Mouse (Mus musculus): Measurements from ENCODE around the gene Mkrn1.
A peak's percentile ranks its signal among the peaks of the same experiment; 100 is the strongest.

The Mkrn1 gene

GRCm38 (mm10) chr6:39379224-39379623, 41.0 kb downstream of the Mkrn1 start:
- peak; percentile 95 for DNase-seq (ENCODE audit: low read depth)

- DNase-seq (ENCODE audit: low read depth), result peak; percentile 68
Observed at GRCm38 (mm10) chr6:39378161-39378835, 42.0 kb downstream of the Mkrn1 start.

GRCm38 (mm10) chr6:39377311-39377827, 42.9 kb downstream of the Mkrn1 start, which contains the start of gene Slc37a3:
Gene Slc37a3, minus strand, starts transcription at chr6:39377675.
- DNase-seq (ENCODE audit: low read depth), result peak; percentile 93

GRCm38 (mm10) chr6:39376775-39377174, 43.5 kb downstream of the Mkrn1 start:
- no peak for DNase-seq (ENCODE audit: low read depth)

- DNase-seq (ENCODE audit: low read depth), result no peak
Observed at GRCm38 (mm10) chr6:39373301-39373955, 46.8 kb downstream of the Mkrn1 start.

GRCm38 (mm10) chr6:39372727-39373126, 47.5 kb downstream of the Mkrn1 start:
- DNase-seq (ENCODE audit: low read depth), result peak; percentile 53

GRCm38 (mm10) chr6:39372042-39372441, 48.2 kb downstream of the Mkrn1 start:
- no peak for DNase-seq (ENCODE audit: low read depth)

GRCm38 (mm10) chr6:39369631-39370030, 50.6 kb downstream of the Mkrn1 start:
- DNase-seq (ENCODE audit: low read depth), result no peak

- no peak for DNase-seq (ENCODE audit: low read depth)
Observed at GRCm38 (mm10) chr6:39362684-39363083, 57.6 kb downstream of the Mkrn1 start.

- DNase-seq (ENCODE audit: low read depth), result peak; percentile 73
Observed at GRCm38 (mm10) chr6:39359207-39359606, 61.1 kb downstream of the Mkrn1 start.

GRCm38 (mm10) chr6:39348946-39349345, 71.3 kb downstream of the Mkrn1 start:
- no peak for DNase-seq (ENCODE audit: low read depth)

GRCm38 (mm10) chr6:39347880-39348814, 72.1 kb downstream of the Mkrn1 start:
- peak; percentile 51 for DNase-seq (ENCODE audit: low read depth)

All from induced T-regulatory cell, adult 2 months (primary cell).